Mouse (Mus musculus) embryonic facial prominence, embryonic 15.5 days (tissue): ENCODE results near the gene Cd101. TPM values are rescaled to one million over a fixed set of nuclear protein-coding genes. Genes with fewer than 3 reads are reported as not detected.

ENCODE experiments used
- ATAC-seq: fragments of 200-750 bp; cut with Nextera tagmentation; 2 replicates; pipeline ENCODE4 v1.8.0; 2017; ENCODE audit warnings: low read depth, moderate TSS enrichment; ENCODE audit not compliant: insufficient number of reproducible peaks, low FRiP score, low TSS enrichment
- H3K27ac ChIP-seq: fragments of 300-500 bp; sonication (generic); replicated peaks from 2 replicates; pipeline ENCODE4 v1.5.1; 2015; ENCODE audit warnings: mild to moderate bottlenecking, inconsistent platforms
- H3K27me3 ChIP-seq: fragments of 300-500 bp; sonication (generic); 2 replicates; pipeline ENCODE4 v1.6.1; 2015; ENCODE audit warnings: inconsistent platforms
- H3K36me3 ChIP-seq: fragments of 300-500 bp; sonication (generic); 2 replicates; pipeline ENCODE4 v1.6.1; 2015; ENCODE audit warnings: mild to moderate bottlenecking, inconsistent platforms
- H3K4me1 ChIP-seq: fragments of 300-500 bp; sonication (generic); 2 replicates; pipeline ENCODE4 v1.6.1; 2015; ENCODE audit warnings: inconsistent platforms
- H3K4me2 ChIP-seq: fragments of 300-500 bp; sonication (generic); replicated peaks from 2 replicates; pipeline ENCODE4 v1.6.1; 2015; ENCODE audit warnings: mild to moderate bottlenecking, inconsistent platforms
- H3K4me3 ChIP-seq: fragments of 300-500 bp; sonication (generic); replicated peaks from 2 replicates; pipeline ENCODE4 v1.5.1; 2015; ENCODE audit warnings: mild to moderate bottlenecking, inconsistent platforms
- H3K9ac ChIP-seq: fragments of 300-500 bp; sonication (generic); 2 replicates; pipeline ENCODE4 v1.6.1; 2015; ENCODE audit warnings: inconsistent platforms
- H3K9me3 ChIP-seq: fragments of 300-500 bp; sonication (generic); replicated peaks from 2 replicates; pipeline ENCODE4 v1.6.1; 2016; ENCODE audit warnings: inconsistent platforms
- WGBS: fragments of 180-500 bp; shearing (Covaris S2); methylation state at CpG from one replicate; pipeline ENCODE4 v1.1.7; 2015; 5-methylcytosine and 5-hydroxymethylcytosine counted together
- polyA plus RNA-seq: library from polyadenylated mRNA; unstranded; fragments of >200 nt; fragmentation: Nextera tagmentation; extraction: Ambion mirVana; gene quantifications from 2 replicates; pipeline ENCODE4 v1.2.1, GENCODE M21; 2015

Cd101 gene
- polyA plus RNA-seq, 1 experiment from 2014 or later, result 0.15 TPM

DNA sequence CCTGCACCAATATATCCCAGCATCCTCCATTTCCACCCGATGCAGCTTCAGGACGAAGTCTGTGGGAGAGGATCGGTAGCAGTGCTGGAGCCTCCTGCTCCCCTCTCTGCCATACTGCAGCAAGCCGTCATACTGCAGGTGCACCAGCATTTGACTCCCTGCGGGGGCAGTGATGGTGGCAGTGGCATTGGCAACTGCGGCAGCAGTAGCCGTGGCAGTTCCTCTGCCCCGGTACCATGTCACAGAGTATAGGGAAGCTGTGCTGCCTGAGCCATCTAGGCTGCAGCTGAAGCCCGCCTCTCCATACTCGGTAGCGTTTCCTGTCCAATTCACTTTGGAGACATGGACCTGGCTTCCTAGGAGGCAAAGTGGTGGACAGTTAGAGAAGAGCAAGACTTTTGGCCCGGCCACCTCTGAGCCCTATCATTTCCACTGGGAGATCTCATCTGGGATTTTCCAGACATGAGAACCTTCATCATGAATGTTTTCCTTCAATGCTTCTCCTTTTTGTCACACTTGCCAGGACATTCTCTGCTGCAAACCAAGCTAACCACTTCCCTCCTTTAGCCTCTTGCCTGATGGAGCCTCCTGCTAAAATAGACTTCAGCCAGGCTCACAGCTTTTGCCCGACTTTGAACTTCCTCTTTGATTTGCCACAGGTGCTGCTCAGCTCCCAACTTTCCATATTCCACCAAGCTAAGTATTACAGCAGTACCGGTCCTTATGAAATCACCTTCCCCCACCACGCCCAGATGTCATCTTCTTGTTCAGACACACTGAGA is 25.6 kb downstream of the Cd101 start:
- Histone ChIP-seq H3K27ac (no peak overlapping the region), H3K36me3 (no peaks in the 10 kb centered on the region), H3K9ac (no peak overlapping the region), H3K4me1 (0 out of 2 replicates have a peak, but pooled peaks cover 3% of the 10 kb centered on the region), H3K4me3 (no peak overlapping the region), H3K27me3 (no peaks in the 10 kb centered on the region), H3K4me2 (no peak overlapping the region), H3K9me3 (no peaks in the 10 kb centered on the region)
- no peak for ATAC-seq
- WGBS, result 77% methylated on average over 15 of the region's 15 CpGs

DNA sequence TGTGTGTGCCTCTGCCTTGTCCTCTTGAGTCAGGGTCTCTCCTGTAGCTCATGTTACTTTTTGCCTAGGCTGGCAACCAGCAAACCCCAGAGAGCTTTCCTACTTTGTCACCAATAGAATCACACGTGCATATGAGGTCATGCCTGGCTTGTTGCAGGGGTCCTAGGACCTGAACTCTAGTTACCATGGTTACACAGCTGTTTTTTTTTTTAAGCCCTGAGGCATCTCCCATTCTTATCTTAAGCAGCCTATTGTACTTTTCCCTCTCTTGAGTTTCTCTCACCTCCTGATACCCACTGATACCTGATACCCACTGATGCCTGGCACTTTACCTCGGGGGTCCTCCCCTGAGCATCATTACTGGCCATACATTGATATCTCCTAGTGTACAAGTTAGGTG is 29.6 kb downstream of the Cd101 start:
- H3K9me3 ChIP-seq, result no peaks in the 10 kb centered on the region
- H3K4me3 ChIP-seq, result no peak overlapping the region
- no peak overlapping the region for H3K27ac ChIP-seq
- no peaks in the 10 kb centered on the region for H3K27me3 ChIP-seq
- ATAC-seq, result no peak
- WGBS, result 18% methylated on average over 2 of the region's 2 CpGs
- 0 out of 2 replicates have a peak, but pooled peaks cover 9% of the 10 kb centered on the region for H3K4me1 ChIP-seq
- no peaks in the 10 kb centered on the region for H3K36me3 ChIP-seq
- no peak overlapping the region for H3K9ac ChIP-seq
- H3K4me2 ChIP-seq, result no peak overlapping the region

DNA sequence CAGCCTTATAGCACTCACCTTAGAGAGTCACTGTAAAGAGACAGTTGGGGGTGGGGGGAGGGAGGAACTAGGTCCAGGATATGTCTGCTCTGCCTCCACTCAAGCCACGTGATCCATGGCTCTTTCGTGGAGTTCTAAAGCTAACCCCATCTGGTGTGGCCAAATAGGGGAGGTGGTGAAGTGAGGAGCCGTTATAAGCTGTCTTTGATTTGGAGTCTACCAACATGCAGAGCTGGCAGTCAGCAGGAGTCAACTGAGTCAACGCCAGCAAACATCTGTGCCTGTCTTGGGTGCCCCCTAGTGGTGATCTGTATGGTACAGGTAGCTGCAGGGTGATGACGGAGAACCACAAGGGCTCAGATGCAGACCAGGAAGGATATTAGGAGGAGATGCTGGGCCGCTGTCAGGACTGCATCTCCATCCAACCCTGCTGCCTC is 30.4 kb downstream of the Cd101 start:
- Histone ChIP-seq H3K4me2 (no peak overlapping the region), H3K4me1 (0 out of 2 replicates have a peak, but pooled peaks cover 9% of the 10 kb centered on the region), H3K36me3 (no peaks in the 10 kb centered on the region), H3K9ac (no peak overlapping the region), H3K27me3 (no peaks in the 10 kb centered on the region), H3K4me3 (no peak overlapping the region), H3K27ac (no peak overlapping the region), H3K9me3 (no peaks in the 10 kb centered on the region)
- WGBS, result 18% methylated on average over 6 of the region's 6 CpGs
- ATAC-seq, result peak; percentile 47; the same call in 1 of the 2 replicates

DNA sequence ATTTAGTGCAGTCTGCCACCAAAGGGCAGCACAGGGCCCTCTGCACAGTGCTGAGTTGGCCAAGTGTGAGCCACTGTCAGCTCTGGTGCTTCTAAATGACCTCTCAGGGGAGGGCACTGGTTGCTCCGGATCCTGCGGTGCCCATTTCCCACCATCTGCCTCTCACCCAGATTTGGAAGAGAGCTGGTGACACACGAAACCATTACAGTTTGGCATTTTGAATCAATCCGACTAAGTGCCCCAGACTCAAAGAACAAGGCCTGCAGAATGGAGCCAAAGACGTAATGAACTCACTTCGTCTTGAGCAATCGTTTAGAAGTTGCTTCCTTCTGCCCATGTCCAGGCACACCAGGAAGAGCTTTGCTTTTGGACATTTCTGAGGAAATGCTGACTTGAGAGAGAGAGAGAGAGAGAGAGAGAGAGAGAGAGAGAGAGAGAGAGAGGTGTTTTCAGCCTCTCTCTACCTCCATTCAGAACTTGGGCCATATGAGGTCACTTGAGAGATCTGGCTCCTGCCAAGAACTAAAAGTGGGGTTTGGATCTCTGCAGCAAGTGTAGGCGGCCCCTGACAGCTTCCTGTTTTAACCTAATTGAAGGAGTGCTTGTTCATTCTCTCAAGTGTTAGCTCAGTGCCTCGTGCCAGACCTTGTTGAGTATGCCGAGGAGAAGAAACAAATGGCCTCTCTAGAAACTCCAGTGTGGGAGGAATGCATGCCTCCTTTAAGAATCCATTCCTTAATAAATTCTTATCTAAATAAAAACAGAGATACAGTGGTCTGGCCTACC is 31.4 kb downstream of the Cd101 start:
- Histone ChIP-seq H3K27ac (no peak overlapping the region), H3K4me1 (0 out of 2 replicates have a peak, but pooled peaks cover 9% of the 10 kb centered on the region), H3K9me3 (no peaks in the 10 kb centered on the region), H3K9ac (no peak overlapping the region), H3K36me3 (no peaks in the 10 kb centered on the region), H3K27me3 (no peaks in the 10 kb centered on the region), H3K4me2 (no peak overlapping the region), H3K4me3 (no peak overlapping the region)
- 71% methylated on average over 10 of the region's 10 CpGs for WGBS
- no peak for ATAC-seq

DNA sequence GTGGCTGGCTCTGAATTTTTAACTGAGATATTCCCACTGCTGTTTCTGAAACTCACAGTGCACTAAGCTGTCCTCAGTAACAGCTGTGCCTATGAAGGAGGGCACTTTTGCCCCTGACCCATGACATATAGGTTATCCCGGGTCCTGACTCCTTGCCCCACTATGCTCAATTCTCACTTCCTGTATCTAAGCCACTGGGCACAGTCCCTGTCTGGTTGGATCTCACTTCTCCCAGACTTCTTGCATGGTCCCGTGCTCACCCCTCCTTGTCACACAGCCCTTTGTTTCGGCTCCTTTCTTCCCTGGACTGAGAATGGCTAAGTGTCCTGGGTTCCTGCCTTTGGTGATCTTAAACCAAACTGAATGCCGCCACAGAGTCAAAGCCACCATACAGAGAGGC is 35.1 kb downstream of the Cd101 start:
- Histone ChIP-seq H3K4me1 (0 out of 2 replicates have a peak, but pooled peaks cover 9% of the 10 kb centered on the region), H3K9ac (no peak overlapping the region), H3K27me3 (no peaks in the 10 kb centered on the region), H3K9me3 (no peaks in the 10 kb centered on the region), H3K27ac (no peak overlapping the region), H3K4me2 (no peak overlapping the region), H3K4me3 (no peak overlapping the region), H3K36me3 (no peaks in the 10 kb centered on the region)
- WGBS, result 64% methylated on average over 4 of the region's 4 CpGs
- ATAC-seq, result no peak

DNA sequence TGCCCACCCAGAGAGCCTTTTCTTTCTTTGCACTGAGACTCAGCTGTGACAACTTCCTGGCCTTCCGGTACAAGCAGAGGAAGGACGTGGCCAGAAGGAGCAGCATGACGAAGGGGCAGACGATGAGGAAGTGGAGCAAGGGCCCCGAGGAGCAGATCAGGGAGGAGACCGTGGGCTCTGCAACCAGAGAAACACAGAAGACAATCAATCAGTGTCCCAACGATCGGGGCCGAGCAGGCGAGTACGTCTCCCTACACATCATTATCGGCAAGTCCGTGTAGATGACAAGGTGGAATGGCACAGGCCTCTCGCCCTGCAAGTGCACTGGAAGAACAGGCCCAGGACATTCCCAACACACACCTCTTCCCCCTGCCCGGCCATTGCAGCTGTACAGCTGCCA is 35.6 kb downstream of the Cd101 start:
- 64% methylated on average over 15 of the region's 15 CpGs for WGBS
- H3K27me3 ChIP-seq, result no peaks in the 10 kb centered on the region
- H3K27ac ChIP-seq, result no peak overlapping the region
- no peaks in the 10 kb centered on the region for H3K36me3 ChIP-seq
- no peaks in the 10 kb centered on the region for H3K9me3 ChIP-seq
- no peak overlapping the region for H3K4me3 ChIP-seq
- ATAC-seq, result no peak
- H3K4me2 ChIP-seq, result no peak overlapping the region
- H3K4me1 ChIP-seq, result 0 out of 2 replicates have a peak, but pooled peaks cover 6% of the 10 kb centered on the region
- no peak overlapping the region for H3K9ac ChIP-seq

DNA sequence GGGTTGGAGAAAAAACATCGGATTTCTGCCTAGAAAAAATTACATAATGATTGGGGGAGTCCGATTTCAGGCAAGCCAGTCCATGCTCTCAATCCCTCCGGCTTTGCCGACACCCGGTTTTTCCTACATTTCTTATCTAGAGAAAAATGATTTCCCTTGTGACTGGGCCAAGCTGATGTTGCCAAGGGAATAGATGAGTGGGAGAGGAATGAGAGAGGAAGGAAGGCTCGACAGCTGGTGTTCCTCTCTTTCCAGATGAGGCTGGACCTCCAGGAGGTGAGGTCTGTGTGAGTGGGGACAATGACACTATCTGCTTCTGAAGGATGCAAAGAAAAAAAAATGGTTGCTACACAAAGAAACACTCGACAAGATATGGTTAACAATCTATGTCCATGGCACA is 36.2 kb downstream of the Cd101 start:
- no peaks in the 10 kb centered on the region for H3K27me3 ChIP-seq
- H3K9me3 ChIP-seq, result no peaks in the 10 kb centered on the region
- no peaks in the 10 kb centered on the region for H3K36me3 ChIP-seq
- H3K4me3 ChIP-seq, result no peak overlapping the region
- H3K4me1 ChIP-seq, result 0 out of 2 replicates have a peak, but pooled peaks cover 2% of the 10 kb centered on the region
- H3K4me2 ChIP-seq, result no peak overlapping the region
- H3K27ac ChIP-seq, result no peak overlapping the region
- no peak for ATAC-seq
- WGBS, result 65% methylated on average over 7 of the region's 7 CpGs
- H3K9ac ChIP-seq, result no peak overlapping the region

DNA sequence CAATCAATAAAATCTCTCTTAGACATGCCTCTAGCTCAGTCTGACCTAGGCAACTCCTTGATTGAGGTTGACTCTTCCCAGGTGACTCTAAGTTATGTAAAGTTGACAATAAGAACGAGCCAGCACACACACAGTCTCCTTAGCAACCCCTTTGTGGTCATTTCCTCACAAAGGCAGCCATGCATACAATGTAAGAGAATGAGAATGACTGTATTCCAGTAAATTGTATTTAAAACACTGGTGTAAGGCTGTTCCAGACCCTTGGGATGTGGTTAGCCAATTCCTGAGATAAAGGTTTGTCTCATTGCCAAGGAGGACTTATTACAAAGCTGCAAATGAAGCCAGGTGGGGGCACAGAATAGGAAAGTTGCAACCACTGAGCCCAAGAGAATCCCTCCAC is 39.1 kb downstream of the Cd101 start:
- Histone ChIP-seq H3K36me3 (no peaks in the 10 kb centered on the region), H3K9me3 (no peaks in the 10 kb centered on the region), H3K27ac (no peak overlapping the region), H3K4me2 (no peak overlapping the region), H3K4me1 (no peaks in the 10 kb centered on the region), H3K9ac (no peak overlapping the region), H3K27me3 (no peaks in the 10 kb centered on the region), H3K4me3 (no peak overlapping the region)
- no peak for ATAC-seq
- 50% methylated on average over 1 of the region's 1 CpGs for WGBS

DNA sequence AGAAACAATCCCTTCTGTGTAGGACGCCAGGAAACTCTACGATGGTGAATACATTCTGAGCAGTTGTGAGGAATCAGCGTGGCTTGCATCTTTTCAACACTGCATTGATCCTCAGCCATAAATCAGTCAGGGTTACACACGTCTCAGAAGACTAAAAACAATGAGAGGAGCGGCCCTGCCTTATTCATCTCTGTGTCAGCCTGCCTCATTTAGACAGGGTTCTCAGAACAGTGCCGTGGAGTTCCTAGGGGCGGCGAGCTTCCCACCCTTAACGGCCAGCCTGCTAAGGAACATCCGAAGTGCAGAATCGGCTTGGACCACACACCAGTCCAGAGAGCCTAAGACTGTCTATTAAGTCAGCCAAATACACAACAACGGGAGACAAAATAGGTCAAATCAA is 39.9 kb downstream of the Cd101 start:
- no peak overlapping the region for H3K27ac ChIP-seq
- H3K4me2 ChIP-seq, result no peak overlapping the region
- no peaks in the 10 kb centered on the region for H3K4me1 ChIP-seq
- no peak overlapping the region for H3K9ac ChIP-seq
- H3K27me3 ChIP-seq, result no peaks in the 10 kb centered on the region
- WGBS, result 66% methylated on average over 12 of the region's 12 CpGs
- no peak overlapping the region for H3K4me3 ChIP-seq
- no peaks in the 10 kb centered on the region for H3K36me3 ChIP-seq
- no peaks in the 10 kb centered on the region for H3K9me3 ChIP-seq
- ATAC-seq, result no peak

DNA sequence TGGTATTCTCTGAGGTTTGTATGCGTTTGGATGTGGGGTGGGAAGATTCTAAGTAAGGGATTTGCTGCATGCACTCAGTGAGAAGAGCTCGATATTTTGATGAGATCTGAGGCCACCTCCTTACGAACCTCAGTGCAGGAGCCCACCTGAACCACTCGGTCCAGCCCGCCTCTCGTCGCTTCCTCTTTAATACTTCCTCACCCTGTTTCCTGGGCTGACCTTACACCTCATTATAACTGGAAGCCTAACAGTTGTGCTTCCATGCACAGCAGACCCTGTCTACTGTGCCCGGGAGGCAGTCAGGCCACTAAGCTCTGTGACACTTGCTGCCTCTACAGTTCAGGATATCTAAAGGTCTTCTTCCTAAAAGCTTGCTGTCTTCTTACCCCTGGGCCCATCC is 50.1 kb downstream of the Cd101 start:
- 74% methylated on average over 8 of the region's 8 CpGs for WGBS
- H3K36me3 ChIP-seq, result no peaks in the 10 kb centered on the region
- no peaks in the 10 kb centered on the region for H3K9me3 ChIP-seq
- H3K4me1 ChIP-seq, result no peaks in the 10 kb centered on the region
- H3K4me3 ChIP-seq, result no peak overlapping the region
- H3K4me2 ChIP-seq, result no peak overlapping the region
- H3K27me3 ChIP-seq, result no peaks in the 10 kb centered on the region
- H3K27ac ChIP-seq, result no peak overlapping the region
- no peak for ATAC-seq
- no peak overlapping the region for H3K9ac ChIP-seq

DNA sequence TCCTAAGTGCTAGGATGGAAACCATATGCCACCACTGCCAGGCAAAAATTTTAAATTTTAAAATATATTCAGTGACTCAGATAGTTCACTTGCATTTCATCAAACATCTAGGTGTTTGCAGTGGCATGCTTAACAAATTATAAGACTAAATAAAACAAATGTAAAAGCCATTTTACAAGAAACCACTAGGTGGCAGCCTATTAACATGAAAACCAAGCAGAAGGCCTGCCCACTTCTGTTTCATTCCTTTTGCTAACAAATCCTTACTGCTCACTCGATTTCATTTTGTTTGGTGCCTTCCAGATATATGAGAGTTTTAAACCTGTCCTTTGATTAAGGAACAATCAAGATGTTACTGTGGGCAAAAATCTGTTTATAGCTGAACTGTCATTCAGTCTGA is 55.5 kb downstream of the Cd101 start:
- WGBS, result 2% methylated on average over 1 of the region's 1 CpGs

More for the DNA sequence above, 55.5 kb downstream of the Cd101 start:
- no peak for ATAC-seq
- peaks cover 6% of the 10 kb centered on the region for H3K4me1 ChIP-seq
- no peaks in the 10 kb centered on the region for H3K27me3 ChIP-seq
- H3K4me2 ChIP-seq, result no peak overlapping the region
- H3K9me3 ChIP-seq, result no peaks in the 10 kb centered on the region
- H3K9ac ChIP-seq, result no peak overlapping the region
- no peak overlapping the region for H3K4me3 ChIP-seq
- H3K27ac ChIP-seq, result no peak overlapping the region
- no peaks in the 10 kb centered on the region for H3K36me3 ChIP-seq
